Comparison of ENCODE assay signal across 32 mouse cellular contexts in the genomic region with DNA sequence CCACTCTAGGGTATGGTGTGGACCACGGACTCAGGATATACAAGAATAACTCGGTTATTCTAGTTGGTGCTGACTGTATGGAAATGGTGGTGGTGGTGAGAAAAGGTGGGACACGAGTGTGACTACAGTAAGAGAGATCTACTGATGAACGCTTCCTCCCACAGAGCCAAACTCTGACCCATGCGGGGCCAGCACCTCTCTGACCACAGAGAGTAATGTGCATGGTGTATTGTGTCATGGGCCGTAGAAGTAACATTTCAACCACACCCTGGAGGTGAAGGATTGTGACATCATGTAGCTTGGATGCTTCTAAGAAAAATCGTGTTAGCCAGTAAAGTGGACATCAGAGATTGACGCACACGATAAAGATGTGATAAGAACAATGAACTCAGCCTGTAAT. TPM values are rescaled to one million over a fixed set of nuclear protein-coding genes. Genes with fewer than 3 reads are reported as not detected.
DNase-seq lines count a peak whose midpoint lies in the region; ATAC-seq and TF ChIP-seq lines count a peak whose summit lies in the region.
"Had no signal": no experiment of that assay in that cellular context is flagged by ENCODE, and none has a peak within 500 bp of the region (broad histone marks: within the 10 kb centered on the region; RNA-seq: fewer than 3 reads in every experiment).

No protein-coding gene starts in this region.

- H3K4me1 ChIP-seq in bone marrow, adult 2 months (ENCODE audit: control insufficient read depth, insufficient read depth, low read length): no peaks in the 10 kb centered on the region; the same call in 1 of the 2 replicates
- H3K4me1 ChIP-seq: embryonic facial prominence, embryonic 10.5 days; embryonic facial prominence, embryonic 13.5 days; forebrain, embryonic 12.5 days; forebrain, embryonic 15.5 days; hindbrain, embryonic 10.5 days; hindbrain, embryonic 13.5 days had no signal

- peak; percentile 74 for DNase-seq in layer of hippocampus, adult 9-11 months
- no peak for DNase-seq in layer of hippocampus, adult 2 months (ENCODE audit: low spot score in 2 of 2)
- no peak for DNase-seq in kidney, postnatal 10 days
- DNase-seq in cerebellum, postnatal 25 days: no peak
- DNase-seq: adrenal gland, adult 8-10 months; adrenal gland, postnatal 25 days; cerebellum, adult 18-20 months; cerebellum, adult 9-10 months; cerebellum, postnatal 14 days; embryo, embryonic 11 days; gastrocnemius, postnatal 14 days; heart, adult 18-20 months; heart, postnatal 10 days; heart, postnatal 36 days had no signal

- TF ChIP-seq POLR2A in bone marrow, adult 2 months (IDR thresholded peaks at IDR 0.05; ENCODE audit: borderline replicate concordance, control insufficient read depth, low read depth, low read length): no peak

- 43% methylated on average over 9 of the region's 9 CpGs for WGBS in bone marrow, adult 2 months

- no peak for TF ChIP-seq CTCF in layer of hippocampus, adult 2 months (conservative IDR thresholded peaks at IDR 0.05)
- no peak for TF ChIP-seq CTCF in bone marrow, adult 2 months (IDR thresholded peaks at IDR 0.05; ENCODE audit: control insufficient read depth, insufficient read depth, low read length)

- peak; percentile 20; the same call in 1 of the 2 replicates for ATAC-seq in megakaryocyte progenitor cell, adult 5-6 weeks (replicated peaks; ENCODE audit: poor library complexity)
- peak; percentile 56; the same call in 1 of the 2 replicates for ATAC-seq in neutrophil, adult 5-6 weeks (ENCODE audit: extremely low read depth, insufficient number of reproducible peaks, low FRiP score, poor library complexity, severe bottlenecking)
- ATAC-seq: CD4-positive, CD25-positive, alpha-beta regulatory T cell, adult 4 months; forebrain, embryonic 15.5 days; hindbrain, embryonic 16.5 days had no signal

- no peak overlapping the region for H3K4me3 ChIP-seq in layer of hippocampus, adult 2 months
- H3K4me3 ChIP-seq in bone marrow, adult 2 months (replicated peaks; ENCODE audit: control insufficient read depth, low read depth, low read length): no peak overlapping the region
- H3K4me3 ChIP-seq: embryonic facial prominence, embryonic 10.5 days; embryonic facial prominence, embryonic 13.5 days; erythroblast, embryonic 14.5 days; forebrain, embryonic 12.5 days; forebrain, embryonic 15.5 days; heart, embryonic 12.5 days; heart, embryonic 15.5 days; hindbrain, embryonic 10.5 days; hindbrain, embryonic 13.5 days had no signal

- no peak overlapping the region for H3K27ac ChIP-seq in layer of hippocampus, adult 2 months
- H3K27ac ChIP-seq in bone marrow, adult 2 months (ENCODE audit: control insufficient read depth, insufficient read depth, low read depth, low read length, poor library complexity): peak overlapping the region; percentile 59
- H3K27ac ChIP-seq: embryonic facial prominence, embryonic 10.5 days; embryonic facial prominence, embryonic 13.5 days; forebrain, embryonic 12.5 days; forebrain, embryonic 15.5 days; heart, embryonic 15.5 days; hindbrain, embryonic 10.5 days; hindbrain, embryonic 13.5 days had no signal

RNA-seq across cellular contexts. Expression of gene Rpl9-ps1, which starts 16.6 kb away (rescaled TPM):
- not detected for total RNA-seq in layer of hippocampus, adult 2 months (2021)
- polyA plus RNA-seq in bone marrow, adult 2 months (2011; ENCODE audit: insufficient read depth, insufficient read length, low replicate concordance, missing spikeins): not detected in 2 replicates
- total RNA-seq in megakaryocyte progenitor cell, adult 5-6 weeks (2015): 0.44 and 1.2 TPM in 2 replicates
- total RNA-seq in megakaryocyte progenitor cell, adult 5-6 weeks (2017): not detected in 2 replicates
- 1.4 TPM in 1 of 2 replicates, not detected in the other for total RNA-seq in neutrophil, adult 5-6 weeks (2017)
- total RNA-seq: adrenal gland, adult 8-10 months; adrenal gland, postnatal 25 days; gastrocnemius, adult 18-20 months; gastrocnemius, postnatal 14 days; gastrocnemius, postnatal 4 days; heart, adult 18-20 months; heart, postnatal 10 days; heart, postnatal 36 days; MEL had no signal
- polyA plus RNA-seq: C2C12; CD4-positive, CD25-positive, alpha-beta regulatory T cell, adult 4 months; embryonic facial prominence, embryonic 10.5 days; embryonic facial prominence, embryonic 13.5 days; erythroblast, embryonic 14.5 days; forebrain, embryonic 12.5 days; forebrain, embryonic 15.5 days; heart, embryonic 12.5 days; heart, embryonic 15.5 days; hindbrain, embryonic 10.5 days; hindbrain, embryonic 13.5 days; hindbrain, embryonic 16.5 days had no signal

RNA-seq across cellular contexts. Expression of gene Ccl3, which starts 20.3 kb away (rescaled TPM):
- not detected for total RNA-seq in layer of hippocampus, adult 2 months (2021)
- 1.3 and 2.0 TPM in 2 replicates for polyA plus RNA-seq in bone marrow, adult 2 months (2011; ENCODE audit: insufficient read depth, insufficient read length, low replicate concordance, missing spikeins)
- 99.8 and 229 TPM in 2 replicates for total RNA-seq in megakaryocyte progenitor cell, adult 5-6 weeks (2015)
- total RNA-seq in megakaryocyte progenitor cell, adult 5-6 weeks (2017): 37.9 and 120 TPM in 2 replicates
- 25.6 and 29.2 TPM in 2 replicates for total RNA-seq in neutrophil, adult 5-6 weeks (2017)
- total RNA-seq: gastrocnemius, adult 18-20 months; gastrocnemius, postnatal 14 days; gastrocnemius, postnatal 4 days; heart, adult 18-20 months; heart, postnatal 36 days; MEL had no signal
- polyA plus RNA-seq: C2C12; CD4-positive, CD25-positive, alpha-beta regulatory T cell, adult 4 months had no signal

RNA-seq across cellular contexts. Expression of gene Ccl4, which starts 33.6 kb away (rescaled TPM):
- total RNA-seq in layer of hippocampus, adult 2 months (2021): not detected
- 1.5 and 2.3 TPM in 2 replicates for polyA plus RNA-seq in bone marrow, adult 2 months (2011; ENCODE audit: insufficient read depth, insufficient read length, low replicate concordance, missing spikeins)
- 19.6 and 29.1 TPM in 2 replicates for total RNA-seq in megakaryocyte progenitor cell, adult 5-6 weeks (2015)
- total RNA-seq in megakaryocyte progenitor cell, adult 5-6 weeks (2017): 16.7 and 37.1 TPM in 2 replicates
- total RNA-seq in neutrophil, adult 5-6 weeks (2017): 15.6 and 16.2 TPM in 2 replicates
- total RNA-seq: adrenal gland, postnatal 25 days; gastrocnemius, adult 18-20 months; gastrocnemius, postnatal 14 days; heart, adult 18-20 months; heart, postnatal 10 days; heart, postnatal 36 days; MEL had no signal
- polyA plus RNA-seq: C2C12; erythroblast, embryonic 14.5 days; forebrain, embryonic 12.5 days had no signal

RNA-seq across cellular contexts. Expression of gene Ccl6, which starts 35.9 kb away (rescaled TPM):
- 1 to 10 TPM; 1.1 to 1.4 TPM for total RNA-seq in layer of hippocampus, adult 2 months (2021)
- polyA plus RNA-seq in bone marrow, adult 2 months (2011; ENCODE audit: insufficient read depth, insufficient read length, low replicate concordance, missing spikeins): 88.2 and 218 TPM in 2 replicates
- 13.6 and 25.2 TPM in 2 replicates for total RNA-seq in megakaryocyte progenitor cell, adult 5-6 weeks (2015)
- 13.3 and 15.1 TPM in 2 replicates for total RNA-seq in megakaryocyte progenitor cell, adult 5-6 weeks (2017)
- 1,141 and 1,189 TPM in 2 replicates for total RNA-seq in neutrophil, adult 5-6 weeks (2017)
- total RNA-seq: MEL had no signal
- polyA plus RNA-seq: C2C12; CD4-positive, CD25-positive, alpha-beta regulatory T cell, adult 4 months; erythroblast, embryonic 14.5 days had no signal

RNA-seq across cellular contexts. Expression of gene Ccl9, which starts 50.4 kb away (rescaled TPM):
- total RNA-seq in layer of hippocampus, adult 2 months (2021): 1 to 10 TPM; 4.5 to 4.8 TPM
- polyA plus RNA-seq in bone marrow, adult 2 months (2011; ENCODE audit: insufficient read depth, insufficient read length, low replicate concordance, missing spikeins): 8.0 and 17.0 TPM in 2 replicates
- total RNA-seq in megakaryocyte progenitor cell, adult 5-6 weeks (2015): 149 and 197 TPM in 2 replicates
- 97.7 and 108 TPM in 2 replicates for total RNA-seq in megakaryocyte progenitor cell, adult 5-6 weeks (2017)
- 30.6 and 52.2 TPM in 2 replicates for total RNA-seq in neutrophil, adult 5-6 weeks (2017)
- polyA plus RNA-seq: CD4-positive, CD25-positive, alpha-beta regulatory T cell, adult 4 months; erythroblast, embryonic 14.5 days had no signal

Comparison
In these comparisons a context has a peak if more than half of its experiments do, and no peak if none do; other contexts are left out.
1. RNA of gene Ccl3, which starts 20.3 kb away (total RNA-seq): 37.9 to 229 TPM in megakaryocyte progenitor cell, adult 5-6 weeks and 25.6 to 29.2 TPM in neutrophil, adult 5-6 weeks; not detected in layer of hippocampus, adult 2 months; every median in the first group is over 10 times any median in the second.
2. RNA of gene Ccl4, which starts 33.6 kb away (total RNA-seq): 16.7 to 37.1 TPM in megakaryocyte progenitor cell, adult 5-6 weeks and 15.6 to 16.2 TPM in neutrophil, adult 5-6 weeks; not detected in layer of hippocampus, adult 2 months; every median in the first group is over 10 times any median in the second.